ENCODE assay signal across 21 mouse cellular contexts in genomic region chr15:78241335-78241734, GRCm38 (mm10). TPM values are rescaled to one million over a fixed set of nuclear protein-coding genes. Genes with fewer than 3 reads are reported as not detected.
DNase-seq lines count a peak whose midpoint lies in the region; ATAC-seq and TF ChIP-seq lines count a peak whose summit lies in the region.
"Had no signal": no experiment of that assay in that cellular context is flagged by ENCODE, and none has a peak within 500 bp of the region (broad histone marks: within the 10 kb centered on the region; RNA-seq: fewer than 3 reads in every experiment).

No protein-coding gene starts in this region.

- no peaks in the 10 kb centered on the region for H3K79me2 ChIP-seq in CH12.LX (replicated peaks; ENCODE audit: control insufficient read depth, extremely low read depth, insufficient read depth, poor library complexity, severe bottlenecking)

- in situ Hi-C loops in CH12.LX (cut with MboI; ENCODE audit: low pct_ligation_motif_present, low pct_unique_long_range_greater_than_20kb, low sequenced_read_pairs), result loop anchor here (10.0 kb wide), 1 partner anchor 267 kb away; the partner anchor contains the start of gene Eif3d

- no peak for TF ChIP-seq CTCF in forebrain, postnatal 0 days (IDR thresholded peaks at IDR 0.05; ENCODE audit: low read depth)
- no peak for TF ChIP-seq CTCF in CH12.LX (conservative IDR thresholded peaks at IDR 0.05 in 1 of 2, IDR thresholded peaks at IDR 0.05 in 1 of 2; ENCODE audit: low read depth in 2 of 2, low read length in 2 of 2)
- no peak for TF ChIP-seq CTCF in stomach, postnatal 0 days (IDR thresholded peaks at IDR 0.05; ENCODE audit: low read depth)

- ATAC-seq in forebrain, postnatal 0 days, result 0 out of 2 replicates have a peak, but pooled peaks have one; percentile 25
- ATAC-seq in forebrain, embryonic 11.5 days (replicated peaks; ENCODE audit: low FRiP score), result no peak
- no peak for ATAC-seq in stomach, postnatal 0 days (ENCODE audit: low FRiP score, low TSS enrichment)
- ATAC-seq: activated CD4-positive, CD25-positive, alpha-beta regulatory T cell, adult 4 months; forebrain, embryonic 16.5 days; intestine, embryonic 15.5 days; Patski had no signal

- no peak for TF ChIP-seq RAD21 in CH12.LX (IDR thresholded peaks at IDR 0.05; ENCODE audit: low read depth, low read length)

- H3K4me1 ChIP-seq in forebrain, postnatal 0 days (ENCODE audit: insufficient read depth), result no peaks in the 10 kb centered on the region
- H3K4me1 ChIP-seq in forebrain, embryonic 11.5 days (replicated peaks; ENCODE audit: control insufficient read depth, insufficient read depth, low read length), result no peaks in the 10 kb centered on the region
- H3K4me1 ChIP-seq in CH12.LX (ENCODE audit: control insufficient read depth in 1 of 2, insufficient read depth in 2 of 2), result peaks cover 36 to 53% of the 10 kb centered on the region in 2 experiments
- no peaks in the 10 kb centered on the region for H3K4me1 ChIP-seq in stomach, postnatal 0 days (replicated peaks; ENCODE audit: control insufficient read depth, insufficient read depth)
- H3K4me1 ChIP-seq: forebrain, embryonic 12.5 days had no signal

- H3K27me3 ChIP-seq in forebrain, postnatal 0 days (ENCODE audit: insufficient read depth, low read length), result no peaks in the 10 kb centered on the region
- H3K27me3 ChIP-seq in forebrain, embryonic 11.5 days (ENCODE audit: control insufficient read depth, insufficient read depth, low read length), result no peaks in the 10 kb centered on the region
- no peaks in the 10 kb centered on the region for H3K27me3 ChIP-seq in CH12.LX (replicated peaks)
- no peaks in the 10 kb centered on the region for H3K27me3 ChIP-seq in stomach, postnatal 0 days (ENCODE audit: control insufficient read depth, insufficient read depth, low read length)
- H3K27me3 ChIP-seq: forebrain, embryonic 12.5 days had no signal

- 0 out of 2 replicates have a peak, but pooled peaks have one; percentile 3 for TF ChIP-seq POLR2A in CH12.LX (IDR thresholded peaks at IDR 0.05; ENCODE audit: low read depth, low read length)

- 55% methylated on average over 11 of the region's 11 CpGs for WGBS in forebrain, postnatal 0 days
- WGBS in forebrain, embryonic 11.5 days, result 53% methylated on average over 11 of the region's 11 CpGs
- WGBS in stomach, postnatal 0 days, result 39% methylated on average over 11 of the region's 11 CpGs

- dilution Hi-C loops in CH12.LX (cut with MboI; ENCODE audit: extremely low pct_ligation_motif_present, extremely low pct_unique_long_range_greater_than_20kb, low sequenced_read_pairs), result no loop called here

- no peak overlapping the region for H3K27ac ChIP-seq in forebrain, postnatal 0 days (ENCODE audit: low read depth, low read length)
- H3K27ac ChIP-seq in forebrain, embryonic 11.5 days (ENCODE audit: low read depth, low read length), result no peak overlapping the region
- peak overlapping the region; percentile 58 for H3K27ac ChIP-seq in CH12.LX (ENCODE audit: insufficient read depth, low read depth)
- no peak overlapping the region for H3K27ac ChIP-seq in stomach, postnatal 0 days (replicated peaks)
- H3K27ac ChIP-seq: forebrain, embryonic 12.5 days; hindbrain, embryonic 10.5 days; hindbrain, embryonic 14.5 days; intestine, embryonic 15.5 days had no signal

- no peak overlapping the region for H3K9ac ChIP-seq in forebrain, postnatal 0 days
- no peak overlapping the region for H3K9ac ChIP-seq in forebrain, embryonic 11.5 days (ENCODE audit: low read length)
- no peak overlapping the region; the same call in 1 of the 2 replicates for H3K9ac ChIP-seq in CH12.LX (ENCODE audit: insufficient read depth, low read depth)
- no peak overlapping the region for H3K9ac ChIP-seq in stomach, postnatal 0 days (ENCODE audit: low read length)
- H3K9ac ChIP-seq: forebrain, embryonic 12.5 days; heart, embryonic 12.5 days; hindbrain, embryonic 14.5 days; intestine, embryonic 15.5 days had no signal

- no peaks in the 10 kb centered on the region for H3K9me3 ChIP-seq in forebrain, postnatal 0 days (ENCODE audit: low read length)
- H3K9me3 ChIP-seq in forebrain, embryonic 11.5 days (ENCODE audit: control insufficient read depth, low read length), result no peaks in the 10 kb centered on the region
- H3K9me3 ChIP-seq in CH12.LX (replicated peaks; ENCODE audit: low read length), result no peaks in the 10 kb centered on the region
- no peaks in the 10 kb centered on the region for H3K9me3 ChIP-seq in stomach, postnatal 0 days (ENCODE audit: control insufficient read depth, low read length)
- H3K9me3 ChIP-seq: forebrain, embryonic 12.5 days; heart, embryonic 12.5 days; hindbrain, embryonic 10.5 days; intestine, embryonic 15.5 days had no signal

- no peaks in the 10 kb centered on the region for H3K36me3 ChIP-seq in forebrain, postnatal 0 days (ENCODE audit: insufficient read depth)
- H3K36me3 ChIP-seq in forebrain, embryonic 11.5 days (ENCODE audit: control insufficient read depth, insufficient read depth, low read length), result no peaks in the 10 kb centered on the region
- no peaks in the 10 kb centered on the region for H3K36me3 ChIP-seq in CH12.LX (replicated peaks in 1 of 2; ENCODE audit: control insufficient read depth in 1 of 2, insufficient read depth in 1 of 2, low read length in 1 of 2)
- H3K36me3 ChIP-seq in stomach, postnatal 0 days (ENCODE audit: control insufficient read depth, insufficient read depth, low read length), result no peaks in the 10 kb centered on the region
- H3K36me3 ChIP-seq: forebrain, embryonic 12.5 days; heart, embryonic 12.5 days; hindbrain, embryonic 10.5 days; intestine, embryonic 15.5 days had no signal

- no peak overlapping the region for H3K4me2 ChIP-seq in forebrain, postnatal 0 days (ENCODE audit: low read depth)
- no peak overlapping the region for H3K4me2 ChIP-seq in forebrain, embryonic 11.5 days (ENCODE audit: low read depth, low read length, severe bottlenecking)
- H3K4me2 ChIP-seq in CH12.LX (ENCODE audit: insufficient read depth, low read depth, poor library complexity, severe bottlenecking), result no peak overlapping the region
- H3K4me2 ChIP-seq in stomach, postnatal 0 days (replicated peaks; ENCODE audit: low read depth), result no peak overlapping the region
- H3K4me2 ChIP-seq: forebrain, embryonic 12.5 days; heart, embryonic 12.5 days; hindbrain, embryonic 14.5 days; intestine, embryonic 15.5 days had no signal

- TF ChIP-seq EP300 in CH12.LX (IDR thresholded peaks at IDR 0.05; ENCODE audit: low read length), result no peak
- no peak for TF ChIP-seq EP300 in stomach, postnatal 0 days (optimal IDR thresholded peaks at IDR 0.05)

- no peak overlapping the region for H3K4me3 ChIP-seq in forebrain, postnatal 0 days (ENCODE audit: low read depth, low read length)
- no peak overlapping the region for H3K4me3 ChIP-seq in forebrain, embryonic 11.5 days (ENCODE audit: low read depth, low read length)
- peak overlapping the region in 2 of 3 experiments; percentile 28 to 56 for H3K4me3 ChIP-seq in CH12.LX (replicated peaks in 1 of 3; ENCODE audit: low read depth in 2 of 3, low read length in 2 of 3, poor library complexity in 1 of 3)
- H3K4me3 ChIP-seq in stomach, postnatal 0 days (ENCODE audit: low read depth, low read length), result no peak overlapping the region
- H3K4me3 ChIP-seq: forebrain, embryonic 12.5 days; heart, embryonic 12.5 days; hindbrain, embryonic 10.5 days; intestine, embryonic 15.5 days had no signal

- no peak for DNase-seq in forebrain, postnatal 0 days
- no peak for DNase-seq in forebrain, embryonic 11.5 days (ENCODE audit: low spot score)
- DNase-seq in CH12.LX (ENCODE audit: extremely low read depth), result no peak
- peak; percentile 62 to 74 for DNase-seq in gastrocnemius, adult 8-10 months (ENCODE audit: low spot score in 2 of 2)
- peak; percentile 91 for DNase-seq in skeletal muscle tissue, adult 2 months (ENCODE audit: low read depth, low spot score)
- DNase-seq in stomach, postnatal 0 days (ENCODE audit: low spot score), result no peak
- DNase-seq in embryo, embryonic 10 days (ENCODE audit: low spot score), result no peak
- DNase-seq: adrenal gland, postnatal 14 days; cerebellum, adult 11-12 months; cerebellum, adult 9-10 months; cerebellum, postnatal 36 days had no signal

TF ChIP-seq in CH12.LX, 34 proteins besides CTCF, POLR2A, EP300 and RAD21:
- TF ChIP-seq ZNF384 (IDR thresholded peaks at IDR 0.05; ENCODE audit: low read depth, low read length) (no peak), ZMIZ1 (IDR thresholded peaks at IDR 0.05; ENCODE audit: low read depth, low read length) (no peak), TBP (conservative IDR thresholded peaks at IDR 0.05; ENCODE audit: low read depth, low read length) (no peak), MAFK (IDR thresholded peaks at IDR 0.05; ENCODE audit: insufficient replicate concordance, low read length) (no peak), CHD2 (IDR thresholded peaks at IDR 0.05; ENCODE audit: low read length) (no peak), JUN (IDR thresholded peaks at IDR 0.05; ENCODE audit: insufficient read depth, low read depth, low read length) (no peak), USF2 (conservative IDR thresholded peaks at IDR 0.05; ENCODE audit: low read depth, low read length) (no peak), NRF1 (IDR thresholded peaks at IDR 0.05; ENCODE audit: low read depth, low read length) (no peak), MAZ (IDR thresholded peaks at IDR 0.05; ENCODE audit: low read depth, low read length) (no peak), MYC (IDR thresholded peaks at IDR 0.05; ENCODE audit: low read depth, low read length) (no peak)

RNA-seq across cellular contexts. Expression of gene Ncf4, which starts 3.3 kb away (rescaled TPM):
- 2.0 and 3.5 TPM in 2 replicates for total RNA-seq in forebrain, postnatal 0 days (2014; rRNA removed)
- 0.86 and 1.4 TPM in 2 replicates for polyA plus RNA-seq in forebrain, postnatal 0 days (2015; fragmentation: Nextera tagmentation; extraction: Ambion mirVana)
- 4.7 and 8.2 TPM in 2 replicates for polyA plus RNA-seq in forebrain, embryonic 11.5 days (2014; fragmentation: Nextera tagmentation; extraction: Ambion mirVana)
- total RNA-seq in CH12.LX (2012; rRNA removed) (213 and 339 TPM in 2 replicates), CH12.LX (2014; rRNA removed) (177 and 188 TPM in 2 replicates)
- 118 and 145 TPM in 2 replicates for polyA plus RNA-seq in CH12.LX (2012; ENCODE audit: insufficient read length, low read depth)
- total RNA-seq in gastrocnemius, adult 8-10 months (2022), result under 1 TPM in 3 of 4 experiments, not detected in 1; 0.24 to 0.94 (median 0.74) TPM
- 2.7 and 2.9 TPM in 2 replicates for polyA plus RNA-seq in stomach, postnatal 0 days (2015; fragmentation: Nextera tagmentation; extraction: Ambion mirVana)

RNA-seq across cellular contexts. Expression of gene Pvalb, which starts 35.1 kb away (rescaled TPM):
- total RNA-seq in forebrain, postnatal 0 days (2014; rRNA removed), result 0.33 and 0.77 TPM in 2 replicates
- polyA plus RNA-seq in forebrain, postnatal 0 days (2015; fragmentation: Nextera tagmentation; extraction: Ambion mirVana), result 1.8 and 2.8 TPM in 2 replicates
- not detected in 2 replicates for polyA plus RNA-seq in forebrain, embryonic 11.5 days (2014; fragmentation: Nextera tagmentation; extraction: Ambion mirVana)
- 11.8 and 12.8 TPM in 2 replicates for total RNA-seq in CH12.LX (2012; rRNA removed)
- 10.0 and 11.4 TPM in 2 replicates for total RNA-seq in CH12.LX (2014; rRNA removed)
- 16.4 and 21.0 TPM in 2 replicates for polyA plus RNA-seq in CH12.LX (2012; ENCODE audit: insufficient read length, low read depth)
- over 10,000 TPM; 12,380 to 17,080 (median 15,669) TPM for total RNA-seq in gastrocnemius, adult 8-10 months (2022)
- polyA plus RNA-seq in stomach, postnatal 0 days (2015; fragmentation: Nextera tagmentation; extraction: Ambion mirVana), result 0.11 TPM in 1 of 2 replicates, not detected in the other
- total RNA-seq: adrenal gland, postnatal 14 days; granulocyte monocyte progenitor cell, adult 5-6 weeks had no signal
- polyA plus RNA-seq: activated CD4-positive, CD25-positive, alpha-beta regulatory T cell, adult 4 months; embryonic facial prominence, embryonic 11.5 days; forebrain, embryonic 12.5 days; forebrain, embryonic 16.5 days; intestine, embryonic 15.5 days; Patski had no signal

Comparison
In these comparisons a context has a peak if more than half of its experiments do, and no peak if none do; other contexts are left out.
1. DNase-seq: peak in gastrocnemius, adult 8-10 months (2 of 2) and skeletal muscle tissue, adult 2 months (single experiment); none in forebrain, postnatal 0 days (single experiment), forebrain, embryonic 11.5 days (single experiment), CH12.LX (single experiment), stomach, postnatal 0 days (single experiment) and embryo, embryonic 10 days (single experiment).
2. H3K4me3 ChIP-seq: peak in CH12.LX (2 of 3); none in forebrain, postnatal 0 days (single experiment), forebrain, embryonic 11.5 days (single experiment) and stomach, postnatal 0 days (single experiment).
3. RNA of gene Ncf4, which starts 3.3 kb away (polyA plus RNA-seq): 118 to 145 TPM in CH12.LX; 4.7 to 8.2 TPM in forebrain, embryonic 11.5 days, 2.7 to 2.9 TPM in stomach, postnatal 0 days and 0.86 to 1.4 TPM in forebrain, postnatal 0 days; every median in the first group is over 10 times any median in the second.